Mouse (Mus musculus) kidney, adult 11 months (tissue): ENCODE data around the gene Enthd1.

Experiments
- DNase-seq: peaks from one replicate; pipeline ENCODE4 v3.0.0; 2022

The Enthd1 gene

GRCm38 (mm10) chr15:80572811-80573520 is 8.0 kb upstream of the Enthd1 start:
- DNase-seq: no peak

GRCm38 (mm10) chr15:80572291-80572690 is 7.3 kb upstream of the Enthd1 start, which contains the start of gene Grap2:
TSS of gene Grap2 (plus strand) at chr15:80572594.
- no peak for DNase-seq

- no peak for DNase-seq
Observed at GRCm38 (mm10) chr15:80571611-80572010, 6.7 kb upstream of the Enthd1 start.

GRCm38 (mm10) chr15:80570226-80570625 is 5.3 kb upstream of the Enthd1 start:
- DNase-seq: no peak

GRCm38 (mm10) chr15:80569205-80569604 is 4.2 kb upstream of the Enthd1 start:
- DNase-seq: no peak

- no peak for DNase-seq
Observed at GRCm38 (mm10) chr15:80567731-80568130, 2.8 kb upstream of the Enthd1 start.

- no peak for DNase-seq
Observed at GRCm38 (mm10) chr15:80567139-80567538, 2.2 kb upstream of the Enthd1 start.

GRCm38 (mm10) chr15:80566696-80567095 is 1.7 kb upstream of the Enthd1 start:
- no peak for DNase-seq

- no peak for DNase-seq
Observed at GRCm38 (mm10) chr15:80563634-80564208, 1.2 kb downstream of the Enthd1 start.

- DNase-seq: no peak
Observed at GRCm38 (mm10) chr15:80562446-80562845, 2.5 kb downstream of the Enthd1 start.

- DNase-seq: no peak
Observed at GRCm38 (mm10) chr15:80560646-80561580, 4.0 kb downstream of the Enthd1 start.

- DNase-seq: no peak
Observed at GRCm38 (mm10) chr15:80559978-80560377, 5.0 kb downstream of the Enthd1 start.

- no peak for DNase-seq
Observed at GRCm38 (mm10) chr15:80559534-80559933, 5.4 kb downstream of the Enthd1 start.

GRCm38 (mm10) chr15:80557745-80558144 is 7.2 kb downstream of the Enthd1 start:
- DNase-seq: no peak

- DNase-seq: no peak
Observed at GRCm38 (mm10) chr15:80556021-80556420, 8.9 kb downstream of the Enthd1 start.

GRCm38 (mm10) chr15:80554860-80555822 is 9.8 kb downstream of the Enthd1 start:
- DNase-seq: no peak

- no peak for DNase-seq
Observed at GRCm38 (mm10) chr15:80545430-80545829, 19.5 kb downstream of the Enthd1 start.

- no peak for DNase-seq
Observed at GRCm38 (mm10) chr15:80544115-80544514, 20.8 kb downstream of the Enthd1 start.

GRCm38 (mm10) chr15:80538671-80539340 is 26.1 kb downstream of the Enthd1 start:
- DNase-seq: no peak

- no peak for DNase-seq
Observed at GRCm38 (mm10) chr15:80538075-80538474, 26.9 kb downstream of the Enthd1 start.

GRCm38 (mm10) chr15:80536051-80536450 is 28.9 kb downstream of the Enthd1 start:
- no peak for DNase-seq

- no peak for DNase-seq
Observed at GRCm38 (mm10) chr15:80533274-80533673, 31.7 kb downstream of the Enthd1 start.
